Mouse (Mus musculus) hindbrain, embryonic 12.5 days (tissue): ENCODE data around the gene Gpalpp1. TPM values are rescaled to one million over a fixed set of nuclear protein-coding genes. Genes with fewer than 3 reads are reported as not detected.

Source experiments
- ATAC-seq: fragments of 200-750 bp; cut with Nextera tagmentation; 2 replicates; pipeline ENCODE4 v1.8.0; 2017; ENCODE audit warnings: moderate TSS enrichment; ENCODE audit not compliant: low FRiP score
- H3K27ac ChIP-seq: fragments of 300-500 bp; sonication (generic); 2 replicates; pipeline ENCODE4 v1.5.1; 2016; ENCODE audit warnings: mild to moderate bottlenecking
- H3K27me3 ChIP-seq: fragments of 300-500 bp; sonication (generic); 2 replicates; pipeline ENCODE4 v1.6.1; 2016; ENCODE audit warnings: mild to moderate bottlenecking
- H3K36me3 ChIP-seq: fragments of 300-500 bp; sonication (generic); 2 replicates; pipeline ENCODE4 v1.6.1; 2016; ENCODE audit warnings: mild to moderate bottlenecking
- H3K4me1 ChIP-seq: fragments of 300-500 bp; sonication (generic); 2 replicates; pipeline ENCODE4 v1.6.1; 2016
- H3K4me2 ChIP-seq: fragments of 300-500 bp; sonication (generic); replicated peaks from 2 replicates; pipeline ENCODE4 v1.6.1; 2016; ENCODE audit warnings: mild to moderate bottlenecking
- H3K4me3 ChIP-seq: fragments of 300-500 bp; sonication (generic); 2 replicates; pipeline ENCODE4 v1.5.1; 2016; ENCODE audit warnings: mild to moderate bottlenecking
- H3K9ac ChIP-seq: fragments of 300-500 bp; sonication (generic); 2 replicates; pipeline ENCODE4 v1.6.1; 2016; ENCODE audit warnings: mild to moderate bottlenecking, moderate library complexity
- H3K9me3 ChIP-seq: fragments of 300-500 bp; sonication (generic); replicated peaks from 2 replicates; pipeline ENCODE4 v1.6.1; 2016; ENCODE audit warnings: mild to moderate bottlenecking
- WGBS: fragments of 180-500 bp; shearing (Covaris S2); methylation state at CpG from one replicate; pipeline ENCODE4 v1.1.7; 2016; 5-methylcytosine and 5-hydroxymethylcytosine counted together
- polyA plus RNA-seq: library from polyadenylated mRNA; unstranded; fragments of >200 nt; fragmentation: Nextera tagmentation; extraction: Ambion mirVana; gene quantifications from 2 replicates; pipeline ENCODE4 v1.2.1, GENCODE M21; 2016

Gene Gpalpp1
- polyA plus RNA-seq, 1 experiment from 2014 or later: 18.5 TPM

DNA sequence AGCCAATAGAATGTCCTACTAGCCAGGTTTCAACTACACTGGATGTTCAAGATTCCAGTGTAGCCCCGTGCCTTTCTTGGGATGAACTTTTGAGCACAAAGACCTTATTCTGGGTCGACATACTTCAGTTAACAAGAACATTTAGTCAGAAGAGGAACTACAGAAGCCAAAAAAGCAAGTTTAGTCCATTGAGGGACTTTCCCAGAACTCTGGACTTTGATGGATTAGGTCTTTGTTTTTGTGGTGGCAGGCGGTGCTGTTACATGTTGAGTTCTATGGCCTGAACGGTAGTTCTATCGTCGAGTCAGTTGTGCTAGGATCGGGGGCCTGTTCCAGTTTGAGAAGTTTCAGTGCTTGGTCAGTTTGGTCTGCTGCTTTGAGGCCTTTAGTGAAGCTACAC, 58.6 kb downstream of the Gpalpp1 start:
- Histone ChIP-seq H3K36me3 (no peaks in the 10 kb centered on the region), H3K27me3 (no peaks in the 10 kb centered on the region), H3K9me3 (no peaks in the 10 kb centered on the region), H3K27ac (no peak overlapping the region), H3K4me3 (no peak overlapping the region), H3K9ac (no peak overlapping the region), H3K4me2 (no peak overlapping the region), H3K4me1 (no peaks in the 10 kb centered on the region)
- 71% methylated on average over 7 of the region's 7 CpGs for WGBS
- no peak for ATAC-seq

DNA sequence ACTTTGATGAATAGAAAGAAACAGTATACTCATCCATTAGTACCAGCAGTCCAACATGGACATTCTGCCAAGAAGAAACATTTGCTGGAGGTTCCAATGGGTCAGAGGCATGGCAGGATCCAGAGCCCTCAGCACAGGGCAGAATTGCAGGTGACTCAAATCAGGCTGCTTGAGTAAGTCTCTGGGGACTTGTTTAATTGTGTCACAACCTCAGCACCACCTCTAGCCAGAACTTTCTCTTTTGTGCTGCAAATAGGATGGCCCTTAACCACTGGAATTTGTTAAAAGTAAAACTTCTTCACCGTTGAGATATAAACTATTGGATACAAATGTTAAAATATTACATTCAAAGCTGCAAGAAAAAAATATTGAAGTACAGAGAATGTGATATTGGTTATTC, 64.8 kb downstream of the Gpalpp1 start:
- Histone ChIP-seq H3K4me3 (no peak overlapping the region), H3K9ac (no peak overlapping the region), H3K9me3 (no peaks in the 10 kb centered on the region), H3K4me1 (no peaks in the 10 kb centered on the region), H3K4me2 (no peak overlapping the region), H3K27ac (no peak overlapping the region), H3K36me3 (no peaks in the 10 kb centered on the region), H3K27me3 (no peaks in the 10 kb centered on the region)
- ATAC-seq: no peak
- 56% methylated on average over 1 of the region's 1 CpGs for WGBS

DNA sequence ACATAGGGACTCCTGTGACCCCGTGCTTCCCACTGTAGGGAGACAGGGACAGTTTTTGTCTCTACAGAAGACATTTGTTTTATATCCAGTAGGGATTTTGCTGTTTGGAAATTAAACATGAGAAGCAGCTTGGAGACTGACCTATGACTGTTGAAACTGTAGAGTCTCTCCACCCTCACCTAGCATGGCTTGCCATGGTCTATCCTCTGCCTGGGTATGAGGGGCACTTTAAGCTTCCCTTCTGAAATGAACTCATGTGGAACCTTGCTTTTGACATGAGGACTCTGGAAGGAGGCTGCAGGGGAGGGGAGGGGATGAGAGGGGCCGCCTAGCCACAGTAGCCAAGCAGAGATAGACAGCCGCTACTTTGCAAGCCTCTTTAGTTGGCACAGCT, 66.4 kb downstream of the Gpalpp1 start:
- H3K36me3 ChIP-seq: no peaks in the 10 kb centered on the region
- H3K4me2 ChIP-seq: no peak overlapping the region
- ATAC-seq: no peak
- no peaks in the 10 kb centered on the region for H3K9me3 ChIP-seq
- no peaks in the 10 kb centered on the region for H3K4me1 ChIP-seq
- no peak overlapping the region for H3K27ac ChIP-seq
- H3K4me3 ChIP-seq: no peak overlapping the region
- 62% methylated on average over 3 of the region's 3 CpGs for WGBS
- H3K27me3 ChIP-seq: no peaks in the 10 kb centered on the region
- H3K9ac ChIP-seq: no peak overlapping the region

DNA sequence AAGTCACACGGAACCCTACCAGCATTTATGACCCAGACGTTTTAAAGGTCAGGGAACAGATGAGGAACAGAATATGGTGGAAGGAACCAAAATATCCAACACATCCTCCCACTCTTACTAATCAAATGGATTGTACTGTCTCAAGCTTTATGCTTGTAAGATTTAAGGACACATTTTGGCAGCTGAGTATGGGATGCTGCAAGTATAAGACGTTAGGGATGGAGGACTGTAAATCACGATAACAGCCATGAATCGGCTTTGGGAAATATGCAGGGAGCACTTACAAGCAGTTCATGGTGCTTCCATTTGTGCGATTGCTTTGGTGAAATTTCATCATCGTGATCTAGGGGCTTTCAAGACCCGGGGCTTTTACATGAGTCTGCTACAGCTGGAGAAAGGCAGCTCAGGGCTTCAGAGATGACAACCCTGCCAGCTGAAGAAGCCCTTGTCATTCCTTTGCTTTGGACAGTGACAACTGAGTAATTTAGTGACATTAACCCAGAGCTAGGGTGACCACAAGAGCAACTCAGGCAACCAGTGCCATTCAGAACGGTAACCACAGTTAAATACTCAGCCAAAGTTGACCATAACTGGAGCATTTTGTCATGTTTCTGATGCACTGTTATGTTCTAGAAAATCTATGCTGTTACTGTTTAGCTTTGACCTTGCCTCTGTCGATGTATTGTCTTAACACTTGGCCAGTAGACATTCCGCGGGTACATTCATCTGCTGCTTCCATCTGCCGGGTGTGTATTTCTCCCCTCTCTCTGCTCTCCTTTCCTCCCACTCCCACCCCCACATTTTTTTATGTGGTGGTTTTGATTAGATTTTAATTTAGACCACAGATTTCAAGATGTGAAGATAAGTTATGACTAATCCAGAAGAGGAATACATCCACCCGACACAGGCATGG, 67.1 kb downstream of the Gpalpp1 start:
- no peak overlapping the region for H3K4me2 ChIP-seq
- no peaks in the 10 kb centered on the region for H3K9me3 ChIP-seq
- no peak overlapping the region for H3K4me3 ChIP-seq
- no peaks in the 10 kb centered on the region for H3K4me1 ChIP-seq
- no peaks in the 10 kb centered on the region for H3K27me3 ChIP-seq
- no peaks in the 10 kb centered on the region for H3K36me3 ChIP-seq
- H3K27ac ChIP-seq: no peak overlapping the region
- 84% methylated on average over 14 of the region's 14 CpGs for WGBS
- ATAC-seq: no peak
- H3K9ac ChIP-seq: no peak overlapping the region

Other genes starting within 250 kb of the Gpalpp1 start
- 1.2 and 1.7 TPM in 2 replicates for gene Kctd4, start 155.8 kb downstream of the Gpalpp1 start, polyA plus RNA-seq
- 40.3 and 41.1 TPM in 2 replicates for gene Gtf2f2, start 99.9 kb downstream of the Gpalpp1 start, polyA plus RNA-seq
- 15.3 and 16.0 TPM in 2 replicates for gene Nufip1, start 131 bp upstream of the Gpalpp1 start, polyA plus RNA-seq